Mouse (Mus musculus): ENCODE results near the gene Ntf5. TPM values are rescaled to one million over a fixed set of nuclear protein-coding genes. Genes with fewer than 3 reads are reported as not detected.

Ntf5 gene
- polyA plus RNA-seq, 1 experiment from 2014 or later: not detected

GRCm38 (mm10) chr7:45437046-45437445, 23.6 kb downstream of the Ntf5 start:
- DNase-seq: no peak
- WGBS: 40% methylated on average over 6 of the region's 6 CpGs
- H3K4me1 ChIP-seq (ENCODE audit: control insufficient read depth, insufficient read depth, low read length): peaks cover 30% of the 10 kb centered on the region

DNA sequence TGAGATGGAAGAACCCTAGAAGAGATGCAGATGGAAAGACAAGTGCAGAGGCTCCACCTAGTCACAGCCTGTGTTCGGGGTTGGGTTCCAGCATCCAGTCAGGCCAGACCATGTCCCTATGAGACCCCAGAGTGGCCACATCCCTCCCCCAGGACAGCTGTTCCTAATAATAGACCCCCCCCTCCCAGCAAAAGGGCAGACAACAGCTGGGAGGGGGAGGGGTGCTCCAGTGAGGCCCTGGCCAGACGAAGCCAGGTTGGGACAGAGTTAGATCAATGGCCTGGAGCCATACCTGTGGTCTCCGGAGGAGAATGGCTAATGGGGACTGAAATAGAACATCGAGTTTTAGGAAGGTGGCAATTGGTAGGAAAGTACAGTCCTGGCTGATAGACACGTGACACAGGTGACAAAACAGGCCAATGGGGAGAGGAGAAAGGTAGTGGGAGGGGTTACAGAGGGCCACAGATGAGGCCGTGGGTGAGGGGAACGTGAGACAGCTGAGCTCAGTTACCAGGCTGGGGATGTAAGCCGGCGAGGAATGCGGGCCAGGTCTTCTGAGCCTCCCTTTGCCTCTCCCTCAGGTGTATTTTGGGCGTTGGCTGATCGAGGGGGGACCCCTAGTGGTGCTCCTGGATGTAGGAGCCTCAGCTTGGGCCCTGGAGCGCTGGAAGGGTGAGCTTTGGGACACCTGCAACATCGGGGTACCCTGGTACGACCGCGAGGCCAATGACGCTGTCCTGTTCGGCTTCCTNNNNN, 24.2 kb downstream of the Ntf5 start, which contains the start of gene Ruvbl2:
Gene Ruvbl2 (minus strand): TSS at position 576 of the 756 bp plus-strand sequence.
- Histone ChIP-seq H3K9ac (replicated peaks; ENCODE audit: low read length) (no peak within 1 kb of the TSS), H3K27me3 (ENCODE audit: control insufficient read depth, insufficient read depth, low read length) (no peaks in the 10 kb centered on the region), H3K4me3 (replicated peaks; ENCODE audit: low read depth, low read length) (no peak within 1 kb of the TSS), H3K36me3 (ENCODE audit: control insufficient read depth, insufficient read depth, low read length) (peaks cover 14% of the 10 kb centered on the region), H3K27ac (replicated peaks; ENCODE audit: low read depth, low read length) (no peak within 1 kb of the TSS), H3K9me3 (ENCODE audit: control insufficient read depth, low read length) (no peaks in the 10 kb centered on the region), H3K4me1 (ENCODE audit: control insufficient read depth, insufficient read depth, low read length) (peaks cover 28% of the 10 kb centered on the region), H3K4me2 (ENCODE audit: low read length) (peak within 1 kb of the TSS; percentile 4; the same call in 1 of the 2 replicates)
- ATAC-seq (ENCODE audit: low FRiP score, low TSS enrichment): no peak
- DNase-seq: no peak
- 24% methylated on average over 19 of the region's 19 CpGs for WGBS

More at GRCm38 (mm10) chr7:45437046-45437445, 23.6 kb downstream of the Ntf5 start:
- Histone ChIP-seq H3K36me3 (ENCODE audit: control insufficient read depth, insufficient read depth, low read length) (peaks cover 11% of the 10 kb centered on the region), H3K4me3 (replicated peaks; ENCODE audit: low read depth, low read length) (no peak overlapping the region), H3K9me3 (ENCODE audit: control insufficient read depth, low read length) (no peaks in the 10 kb centered on the region), H3K27ac (replicated peaks; ENCODE audit: low read depth, low read length) (no peak overlapping the region), H3K9ac (replicated peaks; ENCODE audit: low read length) (no peak overlapping the region), H3K27me3 (ENCODE audit: control insufficient read depth, insufficient read depth, low read length) (no peaks in the 10 kb centered on the region), H3K4me2 (ENCODE audit: low read length) (no peak overlapping the region)
- no peak for ATAC-seq (ENCODE audit: low FRiP score, low TSS enrichment)

GRCm38 (mm10) chr7:45443526-45444420, 30.3 kb downstream of the Ntf5 start:
- Histone ChIP-seq H3K9ac (replicated peaks; ENCODE audit: low read length) (no peak overlapping the region), H3K4me3 (replicated peaks; ENCODE audit: low read depth, low read length) (no peak overlapping the region), H3K36me3 (ENCODE audit: control insufficient read depth, insufficient read depth, low read length) (peaks cover 51% of the 10 kb centered on the region), H3K27me3 (ENCODE audit: control insufficient read depth, insufficient read depth, low read length) (no peaks in the 10 kb centered on the region), H3K4me2 (ENCODE audit: low read length) (no peak overlapping the region), H3K4me1 (ENCODE audit: control insufficient read depth, insufficient read depth, low read length) (no peaks in the 10 kb centered on the region), H3K9me3 (ENCODE audit: control insufficient read depth, low read length) (no peaks in the 10 kb centered on the region), H3K27ac (replicated peaks; ENCODE audit: low read depth, low read length) (no peak overlapping the region)
- DNase-seq (no peak), ATAC-seq (ENCODE audit: low FRiP score, low TSS enrichment) (no peak)
- WGBS: 92% methylated on average over 22 of the region's 22 CpGs

GRCm38 (mm10) chr7:45446589-45446988, 33.1 kb downstream of the Ntf5 start:
- ATAC-seq (ENCODE audit: low FRiP score, low TSS enrichment): no peak
- Histone ChIP-seq H3K36me3 (ENCODE audit: control insufficient read depth, insufficient read depth, low read length) (peaks cover 50% of the 10 kb centered on the region), H3K27me3 (ENCODE audit: control insufficient read depth, insufficient read depth, low read length) (no peaks in the 10 kb centered on the region)

DNA sequence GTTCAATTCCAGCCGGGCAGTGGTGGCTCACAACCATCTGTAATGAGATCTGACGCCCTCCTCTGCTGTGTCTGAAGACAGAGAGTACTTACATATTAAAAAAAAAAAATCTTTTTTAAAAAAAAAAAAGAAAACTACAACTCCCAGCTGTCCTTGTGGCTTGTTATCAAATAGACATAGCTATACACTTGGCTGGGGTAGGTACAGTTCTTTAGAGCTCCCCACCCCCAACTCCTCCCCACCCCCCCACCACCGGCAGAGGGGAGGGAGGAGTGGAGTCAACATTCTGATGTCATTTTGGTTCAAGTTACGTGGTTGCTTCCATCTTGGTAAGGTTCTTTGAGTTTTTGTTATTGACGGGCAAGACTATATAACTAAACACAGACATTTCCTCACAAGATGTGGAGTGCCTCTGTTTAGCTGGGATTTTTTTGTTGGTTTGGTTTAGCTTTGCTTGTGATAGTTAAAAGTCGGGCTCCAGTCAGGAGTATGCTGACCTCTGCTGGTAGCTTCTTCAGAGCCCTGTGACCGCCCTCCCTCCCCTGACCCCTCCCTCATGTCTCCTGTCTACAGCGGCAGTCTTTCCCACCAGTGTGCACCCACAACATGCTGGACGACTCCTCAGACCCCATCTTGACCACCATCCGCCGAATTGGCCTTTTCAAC, 34.0 kb downstream of the Ntf5 start:
- Histone ChIP-seq H3K9me3 (ENCODE audit: control insufficient read depth, low read length) (no peaks in the 10 kb centered on the region), H3K9ac (replicated peaks; ENCODE audit: low read length) (no peak overlapping the region), H3K36me3 (ENCODE audit: control insufficient read depth, insufficient read depth, low read length) (peaks cover 53% of the 10 kb centered on the region), H3K27me3 (ENCODE audit: control insufficient read depth, insufficient read depth, low read length) (no peaks in the 10 kb centered on the region), H3K4me2 (ENCODE audit: low read length) (no peak overlapping the region), H3K27ac (replicated peaks; ENCODE audit: low read depth, low read length) (no peak overlapping the region), H3K4me3 (replicated peaks; ENCODE audit: low read depth, low read length) (no peak overlapping the region), H3K4me1 (ENCODE audit: control insufficient read depth, insufficient read depth, low read length) (no peaks in the 10 kb centered on the region)
- DNase-seq (peak; percentile 61), ATAC-seq (ENCODE audit: low FRiP score, low TSS enrichment) (no peak)
- 40% methylated on average over 11 of the region's 11 CpGs for WGBS

More at GRCm38 (mm10) chr7:45446589-45446988, 33.1 kb downstream of the Ntf5 start:
- H3K27ac ChIP-seq (replicated peaks; ENCODE audit: low read depth, low read length): no peak overlapping the region
- no peak overlapping the region for H3K4me3 ChIP-seq (replicated peaks; ENCODE audit: low read depth, low read length)
- no peaks in the 10 kb centered on the region for H3K4me1 ChIP-seq (ENCODE audit: control insufficient read depth, insufficient read depth, low read length)
- no peak overlapping the region for H3K4me2 ChIP-seq (ENCODE audit: low read length)
- no peaks in the 10 kb centered on the region for H3K9me3 ChIP-seq (ENCODE audit: control insufficient read depth, low read length)
- no peak for DNase-seq
- no peak overlapping the region for H3K9ac ChIP-seq (replicated peaks; ENCODE audit: low read length)

- Histone ChIP-seq H3K4me2 (ENCODE audit: low read length) (no peak overlapping the region), H3K9me3 (ENCODE audit: control insufficient read depth, low read length) (no peaks in the 10 kb centered on the region), H3K36me3 (ENCODE audit: control insufficient read depth, insufficient read depth, low read length) (peaks cover 51% of the 10 kb centered on the region), H3K4me3 (replicated peaks; ENCODE audit: low read depth, low read length) (no peak overlapping the region), H3K27ac (replicated peaks; ENCODE audit: low read depth, low read length) (no peak overlapping the region), H3K4me1 (ENCODE audit: control insufficient read depth, insufficient read depth, low read length) (no peaks in the 10 kb centered on the region), H3K27me3 (ENCODE audit: control insufficient read depth, insufficient read depth, low read length) (no peaks in the 10 kb centered on the region), H3K9ac (replicated peaks; ENCODE audit: low read length) (no peak overlapping the region)
- whole genome bisulfite sequencing: 95% methylated on average over 1 of the region's 1 CpGs
- DNase-seq (no peak), ATAC-seq (ENCODE audit: low FRiP score, low TSS enrichment) (no peak)
These were observed 36.5 kb downstream of the Ntf5 start for GRCm38 (mm10) chr7:45449974-45450373.

DNA sequence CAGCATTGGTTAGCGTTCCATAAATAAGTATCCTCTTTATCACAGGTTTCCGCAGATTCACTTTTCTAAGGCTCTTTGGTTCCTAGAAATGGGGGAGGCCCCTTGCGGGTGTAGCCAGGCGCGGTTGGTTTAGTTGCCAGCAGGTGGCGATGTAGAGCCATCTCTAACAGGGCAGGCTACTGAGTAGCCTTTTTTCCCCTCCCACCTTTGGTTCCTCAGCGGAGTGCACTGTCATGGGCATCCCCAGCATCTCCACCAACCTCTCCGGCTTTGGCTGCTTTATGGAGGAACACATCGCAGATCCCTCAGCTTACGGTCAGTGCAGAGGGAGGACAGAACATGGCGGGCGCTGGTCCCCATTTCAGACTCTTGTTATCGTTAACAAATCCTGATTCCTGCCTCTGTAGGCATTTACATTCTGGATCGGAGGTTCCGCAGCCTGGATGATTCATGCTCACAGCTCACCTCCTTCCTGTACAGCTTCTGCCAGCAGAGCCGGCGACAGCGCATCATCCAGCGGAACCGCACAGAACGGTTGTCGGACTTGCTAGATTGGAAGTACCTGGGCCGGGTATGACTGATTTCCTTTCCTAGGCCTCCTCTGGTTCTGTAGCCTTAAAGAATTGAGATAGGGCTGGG, 38.0 kb downstream of the Ntf5 start:
- Histone ChIP-seq H3K27me3 (ENCODE audit: control insufficient read depth, insufficient read depth, low read length) (no peaks in the 10 kb centered on the region), H3K4me2 (ENCODE audit: low read length) (no peak overlapping the region; the same call in 1 of the 2 replicates), H3K4me3 (replicated peaks; ENCODE audit: low read depth, low read length) (no peak overlapping the region), H3K4me1 (ENCODE audit: control insufficient read depth, insufficient read depth, low read length) (no peaks in the 10 kb centered on the region), H3K27ac (replicated peaks; ENCODE audit: low read depth, low read length) (no peak overlapping the region), H3K9ac (replicated peaks; ENCODE audit: low read length) (0 out of 2 replicates have a peak overlapping the region, but pooled peaks have one; percentile 17), H3K9me3 (ENCODE audit: control insufficient read depth, low read length) (no peaks in the 10 kb centered on the region), H3K36me3 (ENCODE audit: control insufficient read depth, insufficient read depth, low read length) (peaks cover 53% of the 10 kb centered on the region)
- ATAC-seq (ENCODE audit: low FRiP score, low TSS enrichment) (peak; percentile 55; the same call in 1 of the 2 replicates), DNase-seq (peak; percentile 90)
- WGBS: 53% methylated on average over 23 of the region's 23 CpGs

- WGBS: 87% methylated on average over 15 of the region's 15 CpGs
- DNase-seq: no peak
These were observed 41.5 kb downstream of the Ntf5 start for GRCm38 (mm10) chr7:45454971-45455370.

More at GRCm38 (mm10) chr7:45454971-45455370, 41.5 kb downstream of the Ntf5 start:
- Histone ChIP-seq H3K36me3 (ENCODE audit: control insufficient read depth, insufficient read depth, low read length) (peaks cover 60% of the 10 kb centered on the region), H3K4me3 (replicated peaks; ENCODE audit: low read depth, low read length) (no peak overlapping the region), H3K4me1 (ENCODE audit: control insufficient read depth, insufficient read depth, low read length) (peaks cover 17% of the 10 kb centered on the region), H3K9ac (replicated peaks; ENCODE audit: low read length) (no peak overlapping the region), H3K9me3 (ENCODE audit: control insufficient read depth, low read length) (no peaks in the 10 kb centered on the region), H3K27ac (replicated peaks; ENCODE audit: low read depth, low read length) (no peak overlapping the region), H3K27me3 (ENCODE audit: control insufficient read depth, insufficient read depth, low read length) (no peaks in the 10 kb centered on the region), H3K4me2 (ENCODE audit: low read length) (no peak overlapping the region)
- no peak for ATAC-seq (ENCODE audit: low FRiP score, low TSS enrichment)
